Mouse (Mus musculus) heart, embryonic 16.5 days (tissue): ENCODE data around the gene 1700001P01Rik. TPM values are rescaled to one million over a fixed set of nuclear protein-coding genes. Genes with fewer than 3 reads are reported as not detected.

Experiments used
- ATAC-seq: fragments of 200-750 bp; cut with Nextera tagmentation; replicated peaks from 2 replicates; pipeline ENCODE4 v1.8.0; 2017; ENCODE audit warnings: moderate number of reproducible peaks; ENCODE audit not compliant: insufficient read depth, low FRiP score; ENCODE audit errors: extremely low read depth
- H3K27ac ChIP-seq: fragments of 300-500 bp; sonication (generic); 2 replicates; pipeline ENCODE4 v1.5.1; 2014; ENCODE audit warnings: mild to moderate bottlenecking, low read length, control low read depth, moderate library complexity
- H3K27me3 ChIP-seq: fragments of 300-500 bp; sonication (generic); 2 replicates; pipeline ENCODE4 v1.6.1; 2014; ENCODE audit warnings: low read length, mixed read lengths; ENCODE audit not compliant: control insufficient read depth, insufficient read depth
- H3K36me3 ChIP-seq: fragments of 300-500 bp; sonication (generic); 2 replicates; pipeline ENCODE4 v1.6.1; 2014; ENCODE audit not compliant: control insufficient read depth, insufficient read depth
- H3K4me1 ChIP-seq: fragments of 300-500 bp; sonication (generic); 2 replicates; pipeline ENCODE4 v1.6.1; 2014; ENCODE audit warnings: low read length, mixed read lengths; ENCODE audit not compliant: control insufficient read depth, insufficient read depth
- H3K4me2 ChIP-seq: fragments of 300-500 bp; sonication (generic); 2 replicates; pipeline ENCODE4 v1.6.1; 2014; ENCODE audit warnings: low read depth, mild to moderate bottlenecking, control low read depth, low read length
- H3K4me3 ChIP-seq: fragments of 300-500 bp; sonication (generic); 2 replicates; pipeline ENCODE4 v1.5.1; 2014; ENCODE audit warnings: mild to moderate bottlenecking, control low read depth, low read length
- H3K9ac ChIP-seq: fragments of 300-500 bp; sonication (generic); 2 replicates; pipeline ENCODE4 v1.6.1; 2014; ENCODE audit warnings: low read length, control low read depth
- H3K9me3 ChIP-seq: fragments of 300-500 bp; sonication (generic); replicated peaks from 2 replicates; pipeline ENCODE4 v1.6.1; 2016; ENCODE audit warnings: low read length; ENCODE audit not compliant: control insufficient read depth
- WGBS: fragments of 180-500 bp; shearing (Covaris S2); extraction: QIAGEN DNeasy Blood & Tissue Kit; methylation state at CpG from one replicate; pipeline ENCODE4 v1.1.7; 2014; 5-methylcytosine and 5-hydroxymethylcytosine counted together
- polyA plus RNA-seq: library from polyadenylated mRNA; unstranded; fragments of >200 nt; fragmentation: Nextera tagmentation; extraction: Ambion mirVana; gene quantifications from 2 replicates; pipeline ENCODE4 v1.2.1, GENCODE M21; 2015

1700001P01Rik gene
- polyA plus RNA-seq, 1 experiment from 2014 or later, result 0.41 TPM

DNA sequence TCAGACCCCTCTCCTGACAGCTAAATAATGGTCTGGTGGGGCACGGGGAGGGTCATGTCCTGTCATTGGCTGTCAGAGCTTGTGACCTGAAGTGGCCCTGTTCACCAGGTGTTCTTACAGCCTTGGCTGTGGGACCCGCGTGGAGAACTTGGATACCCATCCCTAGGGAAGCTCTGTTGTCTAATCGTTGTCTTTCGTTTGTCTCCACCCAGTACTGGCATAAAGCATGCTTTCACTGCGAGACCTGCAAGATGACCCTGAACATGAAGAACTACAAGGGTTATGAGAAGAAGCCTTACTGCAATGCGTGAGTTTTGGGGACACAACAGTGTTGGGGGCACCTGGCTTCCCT is 30.9 kb upstream of the 1700001P01Rik start:
- no peaks in the 10 kb centered on the region; the same call in 1 of the 2 replicates for H3K36me3 ChIP-seq
- H3K4me1 ChIP-seq, result peaks cover 87% of the 10 kb centered on the region
- no peak overlapping the region; the same call in 1 of the 2 replicates for H3K27ac ChIP-seq
- no peak overlapping the region for H3K4me3 ChIP-seq
- H3K9ac ChIP-seq, result no peak overlapping the region; the same call in 1 of the 2 replicates
- no peak overlapping the region for H3K4me2 ChIP-seq
- WGBS, result 69% methylated on average over 7 of the region's 7 CpGs
- ATAC-seq, result no peak
- no peaks in the 10 kb centered on the region for H3K27me3 ChIP-seq
- no peaks in the 10 kb centered on the region for H3K9me3 ChIP-seq

DNA sequence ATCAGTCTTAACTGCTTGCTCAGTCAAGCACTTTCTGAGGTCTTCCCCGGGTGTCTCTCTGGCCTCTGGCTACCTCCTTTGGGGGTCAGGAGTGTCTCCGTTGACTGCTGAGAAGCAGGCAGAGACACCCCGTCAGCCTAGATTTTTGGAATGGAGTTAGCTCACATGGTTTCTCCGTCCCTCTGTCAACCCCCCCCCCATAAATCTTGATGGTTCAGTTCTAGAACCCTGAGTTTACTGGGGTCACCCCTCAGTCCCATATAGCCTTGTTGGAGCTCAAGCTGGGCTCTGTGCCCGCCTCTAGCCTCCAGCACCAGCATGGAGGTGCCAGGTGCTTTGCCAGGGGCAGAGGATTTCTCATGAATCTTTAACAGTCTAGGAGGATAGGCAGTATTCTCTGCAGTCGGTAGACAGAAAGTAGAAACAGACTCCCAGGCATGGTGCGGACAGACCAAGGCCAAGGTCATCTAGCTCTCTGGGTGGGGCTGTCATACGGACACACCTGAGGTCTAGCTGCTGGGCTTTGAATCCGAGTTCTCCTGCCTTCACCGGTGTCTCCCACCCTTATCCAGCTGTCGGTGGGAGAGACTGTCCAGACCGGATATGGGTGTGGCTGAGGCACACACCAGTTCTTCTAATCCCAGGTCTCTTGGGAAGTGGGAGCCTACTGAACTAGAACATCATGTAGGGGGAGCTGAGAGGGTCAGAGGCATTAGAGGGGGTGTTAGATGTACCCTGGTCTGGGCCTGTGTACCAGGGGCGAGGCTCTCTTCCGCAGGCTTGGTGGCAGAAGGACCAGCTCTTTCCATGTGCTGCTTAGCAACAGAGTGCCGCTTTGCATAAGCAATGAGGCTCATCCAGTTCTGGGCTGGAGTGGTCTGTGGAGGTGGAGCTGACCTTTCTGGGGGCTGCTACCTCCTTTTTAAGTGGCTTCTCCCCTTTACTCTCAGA is 30.2 kb upstream of the 1700001P01Rik start:
- Histone ChIP-seq H3K9ac (peak overlapping the region; percentile 46), H3K9me3 (no peaks in the 10 kb centered on the region), H3K4me3 (peak overlapping the region; percentile 23; the same call in 1 of the 2 replicates)

DNA sequence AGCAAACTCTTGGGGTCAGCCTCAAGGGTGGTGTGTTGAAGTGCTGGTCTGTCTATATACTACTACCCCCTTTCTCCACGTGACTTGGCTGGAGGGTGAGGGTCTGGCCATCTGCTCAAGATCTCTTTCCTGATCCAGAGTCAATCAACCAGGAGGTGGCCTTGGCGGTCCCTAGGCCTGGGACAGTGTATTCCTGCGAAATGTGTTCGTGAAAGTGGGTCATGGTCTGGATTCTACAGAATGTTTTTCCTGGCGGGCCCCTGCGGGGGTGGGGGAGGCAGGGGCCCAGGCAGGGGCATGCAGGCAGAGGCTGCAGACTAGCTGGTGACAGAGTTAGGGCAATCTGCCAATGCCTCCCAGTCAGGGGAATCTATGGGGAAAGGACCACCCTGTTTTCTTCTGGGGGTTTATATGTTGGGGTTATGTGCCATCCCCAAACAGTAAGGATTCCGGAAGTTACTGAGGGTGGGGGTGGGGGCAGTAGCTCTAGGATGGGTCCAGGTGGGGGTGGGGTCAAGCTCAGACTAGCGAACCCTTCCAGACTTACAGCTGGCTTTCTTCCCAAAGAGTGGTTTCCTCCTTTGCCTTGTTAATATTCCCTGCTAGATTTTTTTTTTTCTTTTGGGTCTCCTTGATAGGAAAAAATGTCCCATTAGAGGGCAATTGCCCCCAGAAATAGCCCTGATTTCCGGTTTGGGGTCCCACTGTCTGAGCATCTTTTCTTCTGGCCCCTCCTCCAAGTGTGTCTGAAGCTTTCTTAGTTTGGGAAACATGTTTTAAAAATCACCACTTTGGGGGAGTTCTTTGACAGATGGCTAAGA is 29.3 kb upstream of the 1700001P01Rik start:
- Histone ChIP-seq H3K9me3 (no peaks in the 10 kb centered on the region), H3K4me2 (peak overlapping the region; percentile 67), H3K36me3 (no peaks in the 10 kb centered on the region; the same call in 1 of the 2 replicates), H3K4me3 (peak overlapping the region; percentile 23), H3K27me3 (no peaks in the 10 kb centered on the region), H3K27ac (peak overlapping the region; percentile 90), H3K9ac (peak overlapping the region; percentile 46), H3K4me1 (peaks cover 80% of the 10 kb centered on the region)
- ATAC-seq, result peak; percentile 15; the same call in 1 of the 2 replicates
- 7% methylated on average over 9 of the region's 9 CpGs for WGBS

More for the DNA sequence above, 30.2 kb upstream of the 1700001P01Rik start:
- Histone ChIP-seq H3K27me3 (no peaks in the 10 kb centered on the region), H3K36me3 (no peaks in the 10 kb centered on the region; the same call in 1 of the 2 replicates), H3K27ac (peak overlapping the region; percentile 90), H3K4me1 (peaks cover 88% of the 10 kb centered on the region), H3K4me2 (peak overlapping the region; percentile 67)
- 27% methylated on average over 15 of the region's 15 CpGs for WGBS
- ATAC-seq, result no peak

DNA sequence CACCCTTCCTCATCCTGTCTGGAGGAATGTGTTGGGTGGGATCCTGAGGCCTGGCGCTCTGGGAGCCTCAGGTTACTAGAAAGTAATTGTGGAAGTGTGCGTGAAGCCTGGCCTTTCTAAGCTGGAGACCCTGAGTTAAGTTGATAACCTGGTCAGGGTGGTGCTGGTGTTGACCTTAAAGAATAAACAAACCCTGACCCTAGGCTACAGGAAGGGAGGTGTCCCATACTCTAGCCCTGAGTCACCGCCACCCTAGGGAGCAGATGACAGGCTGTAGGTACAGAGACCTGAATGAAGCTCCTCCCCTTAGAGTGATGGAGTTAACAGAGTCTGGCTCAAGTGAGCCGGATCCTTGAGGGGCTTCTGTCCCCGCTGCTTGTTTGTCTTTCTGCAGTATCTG is 28.1 kb upstream of the 1700001P01Rik start:
- H3K27me3 ChIP-seq, result no peaks in the 10 kb centered on the region
- peaks cover 70% of the 10 kb centered on the region for H3K4me1 ChIP-seq
- no peak overlapping the region for H3K4me2 ChIP-seq
- no peak for ATAC-seq
- no peak overlapping the region for H3K9ac ChIP-seq
- 61% methylated on average over 5 of the region's 5 CpGs for WGBS
- H3K36me3 ChIP-seq, result no peaks in the 10 kb centered on the region; the same call in 1 of the 2 replicates
- no peak overlapping the region for H3K4me3 ChIP-seq
- H3K9me3 ChIP-seq, result no peaks in the 10 kb centered on the region
- peak overlapping the region; percentile 90 for H3K27ac ChIP-seq

DNA sequence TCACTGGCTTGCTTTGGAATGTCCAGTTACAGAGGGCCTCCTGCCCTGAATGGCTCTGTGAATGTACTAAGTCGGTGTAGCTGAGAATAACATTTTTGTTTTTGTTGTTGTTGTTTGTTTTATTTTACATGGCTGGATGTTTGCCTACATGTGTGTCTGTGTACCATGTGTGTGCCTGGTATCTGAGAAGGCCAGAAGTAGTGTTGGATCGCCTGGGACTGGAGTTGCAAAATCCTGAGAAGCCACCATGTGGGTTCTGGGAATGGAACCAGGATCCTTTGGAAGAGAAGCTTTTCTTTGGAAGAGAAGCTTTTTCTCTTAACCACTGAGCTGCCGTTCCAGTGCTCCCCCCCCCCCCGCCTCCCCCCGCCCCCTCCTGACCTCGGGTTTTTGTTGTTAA is 26.8 kb upstream of the 1700001P01Rik start:
- Histone ChIP-seq H3K4me1 (peaks cover 61% of the 10 kb centered on the region), H3K27ac (no peak overlapping the region), H3K27me3 (no peaks in the 10 kb centered on the region), H3K9ac (no peak overlapping the region), H3K36me3 (no peaks in the 10 kb centered on the region), H3K4me2 (peak overlapping the region; percentile 94; the same call in 1 of the 2 replicates), H3K9me3 (no peaks in the 10 kb centered on the region), H3K4me3 (no peak overlapping the region)
- WGBS, result 60% methylated on average over 6 of the region's 6 CpGs
- ATAC-seq, result no peak

DNA sequence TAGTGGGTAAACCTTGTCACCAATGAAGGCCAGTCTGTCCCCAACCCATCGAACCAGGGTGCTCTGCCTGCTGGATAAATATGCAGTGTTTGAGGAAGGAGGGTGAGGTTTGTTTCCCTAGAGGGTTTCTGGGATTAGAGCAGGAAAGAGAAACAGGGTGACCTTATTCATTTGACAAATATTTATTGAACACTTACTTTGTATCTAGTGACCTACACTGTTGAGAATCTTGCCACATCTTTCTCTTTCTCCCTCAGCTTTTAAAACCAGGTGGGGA is 26.4 kb upstream of the 1700001P01Rik start:
- peak overlapping the region; percentile 94; the same call in 1 of the 2 replicates for H3K9ac ChIP-seq
- H3K4me1 ChIP-seq, result peaks cover 60% of the 10 kb centered on the region
- WGBS, result 27% methylated on average over 1 of the region's 1 CpGs
- H3K4me2 ChIP-seq, result peak overlapping the region; percentile 94
- no peaks in the 10 kb centered on the region for H3K27me3 ChIP-seq
- H3K36me3 ChIP-seq, result no peaks in the 10 kb centered on the region
- no peak for ATAC-seq
- H3K27ac ChIP-seq, result peak overlapping the region; percentile 97; the same call in 1 of the 2 replicates
- no peaks in the 10 kb centered on the region for H3K9me3 ChIP-seq
- peak overlapping the region; percentile 84; the same call in 1 of the 2 replicates for H3K4me3 ChIP-seq

DNA sequence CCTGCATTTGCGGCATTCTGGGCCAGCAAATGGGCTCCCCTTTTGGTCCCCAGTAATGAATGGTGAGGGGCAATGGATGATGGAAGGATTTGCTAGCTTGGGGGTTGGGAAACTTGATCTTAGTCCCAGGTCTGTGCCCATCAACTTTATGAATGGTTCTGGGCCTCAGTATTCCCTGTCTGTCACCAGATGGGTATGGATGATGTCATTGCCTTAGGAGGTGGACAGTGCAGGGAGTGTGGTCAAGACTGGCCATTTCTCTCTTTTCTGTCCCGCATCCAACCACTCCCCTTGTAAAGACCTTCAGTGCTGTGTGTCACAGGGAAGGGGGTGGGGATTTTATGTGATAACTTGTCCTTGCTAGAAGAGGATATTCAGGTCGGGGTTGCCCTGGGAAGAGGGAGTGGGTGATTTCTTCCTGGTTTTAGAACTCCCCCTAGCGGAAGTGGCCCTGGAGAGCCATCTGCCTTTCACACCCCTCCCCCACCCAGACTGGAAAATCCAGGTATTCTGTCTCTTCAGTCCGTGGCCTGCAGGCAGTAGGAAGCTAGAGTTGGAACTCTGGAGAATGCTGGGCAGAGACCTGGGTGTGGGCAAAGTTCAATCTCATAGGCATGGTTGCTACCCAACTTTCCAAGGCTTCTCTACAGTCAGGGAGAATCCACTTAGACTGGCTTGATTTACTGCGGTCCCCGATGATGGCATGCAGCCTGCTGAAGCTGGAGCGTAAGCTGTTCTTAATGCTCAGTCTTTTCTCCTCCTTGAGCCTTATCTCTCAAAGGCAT is 25.9 kb upstream of the 1700001P01Rik start:
- Histone ChIP-seq H3K27ac (peak overlapping the region; percentile 97), H3K27me3 (no peaks in the 10 kb centered on the region), H3K36me3 (no peaks in the 10 kb centered on the region), H3K9ac (peak overlapping the region; percentile 94), H3K9me3 (no peaks in the 10 kb centered on the region), H3K4me3 (peak overlapping the region; percentile 84), H3K4me2 (peak overlapping the region; percentile 94), H3K4me1 (peaks cover 56% of the 10 kb centered on the region)
- no peak for ATAC-seq
- WGBS, result 27% methylated on average over 8 of the region's 8 CpGs

DNA sequence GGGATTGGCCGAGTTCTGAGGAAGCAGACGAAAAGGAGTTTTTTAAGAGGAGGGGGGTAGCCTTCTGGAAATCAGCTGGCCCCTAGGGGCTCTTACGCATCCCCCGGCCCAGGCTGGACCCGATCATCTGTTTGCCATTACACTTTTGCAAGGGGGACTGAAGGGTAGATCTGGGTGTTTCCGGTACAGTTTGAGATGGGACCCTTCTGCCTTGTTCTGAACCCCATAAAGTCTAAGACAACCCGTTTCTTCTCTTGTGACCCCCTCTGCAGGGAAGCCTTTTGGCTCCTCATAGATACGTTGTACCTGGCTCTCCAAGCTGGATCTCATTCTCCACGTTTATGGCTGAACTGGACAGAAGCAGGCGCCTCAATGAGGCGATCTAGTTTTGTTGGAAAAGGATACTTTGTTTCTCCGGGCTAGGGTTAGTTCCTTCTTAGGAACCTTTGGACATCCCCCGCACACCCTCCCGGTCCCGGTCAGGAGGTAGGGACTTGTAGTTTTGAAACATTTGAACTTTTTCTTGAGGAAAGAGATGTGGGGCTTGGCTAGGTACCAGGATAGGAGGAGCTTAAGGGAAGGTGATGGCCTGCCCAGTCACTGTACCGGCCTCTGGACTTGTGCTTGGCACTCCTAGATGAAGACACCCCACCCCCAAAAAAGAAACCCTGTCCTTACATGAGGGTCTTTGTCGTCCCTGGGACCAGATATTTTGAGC is 25.1 kb upstream of the 1700001P01Rik start:
- H3K27ac ChIP-seq, result peak overlapping the region; percentile 97
- H3K4me1 ChIP-seq, result peaks cover 49% of the 10 kb centered on the region

More for the DNA sequence above, 25.1 kb upstream of the 1700001P01Rik start:
- no peak for ATAC-seq
- no peaks in the 10 kb centered on the region for H3K36me3 ChIP-seq
- peak overlapping the region; percentile 84 for H3K4me3 ChIP-seq
- H3K9me3 ChIP-seq, result no peaks in the 10 kb centered on the region
- H3K4me2 ChIP-seq, result peak overlapping the region; percentile 94
- peak overlapping the region; percentile 94 for H3K9ac ChIP-seq
- H3K27me3 ChIP-seq, result no peaks in the 10 kb centered on the region
- whole genome bisulfite sequencing, result 5% methylated on average over 17 of the region's 17 CpGs
